Mouse (Mus musculus) layer of hippocampus, adult 8-10 months (tissue): ENCODE measurements at regions not wholly inside any gene's neighbourhood (a gene's known extent, or its start where the extent isn't known, plus 50 kb on each side); places are given as distances from the start of the nearest gene placed in this dataset.
"Not testable (repeated sequence)": the region's sequence is repeated elsewhere in the genome, so short reads cannot be mapped to it uniquely, and the experiment has no call there.

Experiments used
- DNase-seq, 2 experiments: peaks; one replicate each; pipeline ENCODE4 v3.0.0; 2022; ENCODE audit warnings: low spot score in 2 of 2

DNA sequence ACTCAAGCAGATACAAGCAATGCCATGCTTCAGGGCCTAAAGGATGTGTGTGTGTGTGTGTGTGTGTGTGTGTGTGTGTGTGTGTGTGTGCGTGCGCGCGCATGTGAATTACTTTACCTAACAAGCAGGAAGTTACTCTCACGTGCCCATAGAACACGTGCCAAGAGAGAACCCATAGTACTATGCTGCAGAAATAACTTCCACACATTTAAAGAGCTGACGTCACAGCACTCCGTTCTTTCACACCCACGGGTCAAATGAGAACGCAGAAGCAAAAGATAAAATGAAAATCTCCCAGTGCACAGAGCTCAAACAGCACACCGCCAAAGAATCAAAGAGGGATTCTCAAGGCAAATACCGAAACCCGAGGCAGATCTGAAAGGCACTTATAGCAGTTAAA, 195.9 kb downstream of the Unc5cl start:
- DNase-seq, result no peak

DNA sequence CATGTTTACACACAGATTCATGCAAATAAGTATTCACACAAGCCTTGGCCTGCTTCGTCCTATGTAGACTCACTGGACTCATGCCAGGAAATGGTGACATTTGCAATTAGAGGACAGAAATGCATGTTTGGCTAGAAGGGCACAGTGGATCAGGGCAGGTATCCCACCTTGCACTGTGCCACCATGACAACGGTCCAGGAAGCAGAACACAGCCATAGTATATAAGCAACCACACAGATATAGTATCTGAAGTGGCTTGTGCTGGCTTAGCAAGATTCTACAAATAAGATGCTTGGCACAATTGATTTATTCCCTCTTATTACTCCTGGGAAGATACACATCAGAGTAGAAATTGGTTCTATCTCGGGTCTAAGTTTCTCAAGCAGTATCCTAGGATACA, 218.0 kb downstream of the Unc5cl start:
- no peak for DNase-seq

DNA sequence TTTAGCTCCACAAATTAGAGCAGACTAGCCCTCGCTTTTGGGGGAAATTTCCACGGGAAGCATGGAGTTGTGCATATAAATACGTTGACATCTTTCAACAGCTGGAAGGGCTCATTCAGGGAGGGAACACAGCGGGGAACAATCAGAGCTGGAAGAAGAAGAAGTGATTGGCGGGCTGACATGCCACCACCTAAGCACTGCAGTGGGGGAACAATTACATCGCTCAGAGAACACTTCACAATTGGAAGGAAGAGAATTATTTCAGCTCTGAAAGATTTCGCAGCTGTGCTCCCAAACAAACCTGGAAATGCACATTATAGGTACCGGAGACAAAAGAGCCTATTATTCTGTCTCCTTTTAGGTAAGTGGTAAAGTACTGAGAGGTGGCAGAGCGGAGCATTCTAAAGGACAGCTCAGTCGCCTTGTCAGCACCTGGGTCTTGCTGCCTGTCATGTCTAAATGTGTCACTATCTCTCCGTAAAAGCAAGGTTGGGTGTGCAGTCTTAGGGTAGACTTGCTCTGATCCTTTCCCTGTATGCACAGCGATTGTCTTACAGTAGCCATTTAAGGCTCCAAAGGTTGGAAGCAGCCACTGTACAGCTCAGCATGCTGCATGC, 223.6 kb downstream of the Unc5cl start:
- no peak for DNase-seq

DNA sequence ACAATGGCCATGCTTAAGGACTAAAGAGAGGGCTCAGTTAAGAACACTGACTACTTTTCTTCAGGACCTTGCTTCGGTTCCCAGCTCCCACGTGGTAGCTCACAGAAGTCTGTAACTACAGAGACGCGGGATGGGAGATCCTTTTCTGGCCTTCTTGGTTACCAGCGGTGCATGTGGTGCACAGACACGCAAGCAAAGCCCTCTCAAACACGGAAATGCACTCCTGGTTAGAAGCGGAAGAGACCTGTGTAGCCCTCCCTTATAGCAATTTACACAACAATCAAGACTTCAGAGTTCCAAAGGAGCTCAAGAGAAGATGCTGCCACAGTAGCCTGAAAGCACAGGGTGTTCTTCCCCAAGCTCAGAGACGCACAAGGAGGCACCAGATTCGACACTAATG, 225.6 kb downstream of the Unc5cl start:
- no peak for DNase-seq

DNA sequence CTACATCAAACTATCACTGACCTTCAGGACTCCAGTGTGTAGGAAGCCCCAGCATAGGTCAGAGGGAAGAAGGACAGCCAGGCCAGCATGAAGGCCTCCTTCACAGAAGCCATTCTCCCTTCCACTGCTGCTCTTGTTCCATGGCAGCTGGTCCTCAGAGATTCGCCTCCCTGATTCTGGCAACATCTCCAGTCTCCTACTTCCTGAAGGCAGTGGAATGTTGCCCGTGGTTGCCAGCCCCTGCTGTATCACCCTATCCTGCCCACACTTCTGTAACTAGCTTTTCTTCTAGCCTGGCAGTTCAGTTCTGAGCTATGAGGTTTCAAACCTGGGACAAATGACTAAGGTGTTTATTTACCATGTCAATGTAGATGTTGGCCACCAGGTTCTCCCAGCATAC, 234.2 kb downstream of the Unc5cl start:
- peak; percentile 5 to 23 for DNase-seq

DNA sequence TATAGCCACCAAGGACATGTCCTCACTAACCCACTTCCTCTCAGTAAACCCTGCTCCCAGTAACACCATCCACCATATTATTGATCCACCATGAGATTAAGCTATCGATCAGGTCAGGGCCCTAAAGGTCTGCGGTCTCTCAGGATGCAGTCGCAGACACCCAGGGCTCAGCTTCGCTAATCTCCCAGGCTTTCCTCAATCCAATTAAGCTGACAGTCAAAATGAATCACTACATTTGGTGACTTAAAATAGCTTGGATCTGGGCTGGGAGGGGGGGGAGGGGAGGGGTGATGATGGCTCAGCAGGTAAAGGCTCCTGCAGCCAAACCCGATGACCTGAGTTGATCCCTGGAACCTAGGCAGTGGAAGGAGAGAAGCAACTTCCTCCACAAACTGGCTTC, 233.7 kb upstream of the Lrfn2 start:
- DNase-seq, result no peak

DNA sequence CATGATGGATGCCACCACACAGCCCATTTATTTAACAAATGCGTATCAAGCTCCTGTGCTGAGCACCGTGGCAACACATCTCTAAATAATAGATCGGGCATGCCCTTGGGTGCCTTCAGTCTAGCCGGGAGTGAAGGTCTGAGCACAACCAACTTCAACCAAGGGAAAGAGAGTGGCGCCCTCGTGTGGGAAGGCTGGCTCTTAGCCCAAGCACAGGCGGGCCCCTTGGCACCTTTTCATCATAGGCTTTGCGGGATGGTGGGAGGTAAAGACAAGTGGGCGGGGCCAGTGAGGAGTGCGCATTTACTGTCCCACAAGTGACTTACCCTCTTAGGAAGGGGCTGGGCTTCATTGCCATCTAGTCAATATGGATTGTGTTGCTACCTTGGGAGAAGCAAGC, 231.6 kb upstream of the Lrfn2 start:
- no peak for DNase-seq

DNA sequence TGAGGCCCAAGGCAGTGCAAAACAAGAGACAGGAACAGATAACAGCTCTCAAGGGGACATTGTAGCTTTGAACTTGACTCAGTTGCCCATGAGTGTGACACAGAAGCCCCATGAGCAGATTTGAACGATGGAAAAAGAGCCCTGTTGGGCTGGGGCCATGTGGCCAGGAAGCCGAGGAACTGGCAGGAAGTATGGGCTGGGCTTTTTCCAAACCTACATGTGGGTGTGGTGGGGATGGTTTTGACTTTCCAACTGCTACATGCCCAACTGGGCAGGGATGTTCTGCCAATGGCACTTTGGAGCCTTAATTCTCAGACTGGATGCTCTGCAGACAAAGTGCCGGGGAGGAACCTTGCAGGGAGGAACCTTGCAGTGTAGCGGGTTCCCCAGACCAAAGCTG, 211.7 kb upstream of the Lrfn2 start:
- no peak for DNase-seq

DNA sequence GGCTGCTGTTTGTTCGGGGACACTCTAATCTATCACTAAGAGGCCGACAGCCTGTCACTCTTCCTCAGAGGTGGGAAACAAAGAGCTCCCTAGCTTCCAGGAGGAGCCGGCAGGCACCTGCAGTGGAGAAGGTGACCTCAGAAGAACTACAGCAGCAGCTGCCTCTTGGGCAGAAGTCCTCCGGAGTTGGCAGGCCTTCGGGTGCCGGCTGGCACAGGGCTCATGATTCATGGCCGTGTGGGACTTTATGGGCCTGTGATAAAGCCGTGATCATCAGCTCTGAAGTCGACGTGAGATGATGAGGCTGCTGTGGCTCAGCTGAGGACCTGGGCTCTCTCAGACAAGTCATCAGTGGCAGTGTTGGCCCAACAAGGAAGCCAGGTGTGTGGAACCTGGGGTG, 208.9 kb upstream of the Lrfn2 start:
- DNase-seq, result no peak

DNA sequence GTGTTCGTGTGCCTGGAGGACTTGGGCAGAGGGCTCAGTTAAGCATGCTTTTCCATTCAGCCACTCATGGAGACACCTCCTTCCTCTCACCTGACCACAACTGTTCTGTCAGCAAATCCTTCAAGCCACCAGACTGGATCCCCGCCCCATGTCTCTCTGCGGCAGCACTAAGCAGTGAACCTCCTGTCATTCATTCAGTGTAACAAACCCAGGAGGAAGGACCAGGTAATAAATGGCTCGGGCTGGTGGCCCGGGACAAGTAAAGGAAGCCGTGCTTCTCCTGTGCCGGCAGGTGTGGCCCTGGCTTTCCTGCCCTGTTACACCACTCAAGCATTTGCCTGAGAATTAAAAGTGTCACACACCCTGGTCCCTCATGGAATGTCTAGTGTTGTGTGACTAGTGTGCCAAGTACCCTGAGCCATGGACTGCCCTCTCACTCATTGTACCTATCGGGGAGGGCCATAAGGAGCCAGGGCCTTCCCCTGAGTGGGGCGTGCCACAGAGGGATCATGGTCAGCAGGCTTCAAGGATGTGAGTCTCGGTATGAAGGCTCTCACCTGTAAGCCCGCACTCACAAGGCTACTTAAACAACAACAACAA, 207.6 kb upstream of the Lrfn2 start:
- DNase-seq, result no peak

DNA sequence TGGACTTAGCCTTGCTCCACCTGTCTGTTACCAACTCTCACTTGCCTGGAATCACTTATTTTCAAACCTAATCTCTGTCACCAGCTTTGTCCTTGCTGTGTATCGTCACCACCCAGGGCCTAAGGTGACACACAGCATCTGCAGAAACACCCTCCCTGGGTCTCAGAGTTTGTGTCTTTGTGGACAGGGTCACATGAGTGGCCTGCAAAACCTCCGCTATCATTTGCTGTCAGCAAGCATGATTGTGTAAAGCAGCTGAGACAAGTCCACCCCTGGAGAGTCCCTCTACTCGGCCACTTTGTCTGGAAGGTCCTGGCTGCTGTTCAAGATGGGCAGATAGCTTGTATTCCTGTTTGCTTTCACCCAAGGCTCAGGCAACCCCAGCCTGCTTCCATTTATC, 205.7 kb upstream of the Lrfn2 start:
- DNase-seq, result no peak

DNA sequence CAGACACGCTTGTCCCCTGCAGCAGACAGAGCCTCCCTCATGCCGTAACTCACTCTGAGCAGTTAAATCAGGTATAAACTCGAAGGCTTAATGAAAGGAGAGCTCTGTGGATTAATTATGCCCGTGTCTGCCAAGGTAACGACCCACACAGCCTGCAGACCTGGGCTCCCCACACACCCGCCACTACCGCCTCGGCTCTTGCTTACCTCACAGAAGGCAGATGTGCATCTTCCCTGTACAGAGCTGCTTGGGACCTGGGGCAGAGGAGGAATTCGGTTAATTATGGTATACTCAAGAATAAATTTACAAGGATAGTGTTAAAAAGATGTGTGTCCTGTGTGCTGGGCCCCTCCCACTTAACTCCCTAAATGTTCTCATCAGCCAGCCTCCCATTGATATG, 198.4 kb upstream of the Lrfn2 start:
- no peak for DNase-seq

DNA sequence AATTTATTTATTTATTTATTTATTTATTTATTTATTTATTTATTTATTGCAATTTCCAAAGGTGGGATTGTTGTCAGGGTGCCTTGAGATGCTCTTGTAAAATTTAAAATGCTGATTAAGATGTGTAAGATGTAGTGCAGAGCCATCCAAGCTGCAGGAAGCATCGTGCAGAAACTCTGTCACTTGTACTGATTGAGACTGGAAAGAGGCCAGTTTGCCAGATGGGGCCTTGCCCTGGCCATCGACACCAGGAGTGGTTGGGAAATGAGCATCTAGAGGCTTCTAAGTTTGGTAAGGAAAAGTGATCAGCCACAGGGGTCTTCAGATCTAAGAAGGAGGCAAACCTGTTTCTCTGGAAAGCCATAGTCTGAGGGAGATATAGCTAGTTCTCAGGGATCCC, 195.0 kb upstream of the Lrfn2 start:
- DNase-seq, result not testable (repeated sequence)

DNA sequence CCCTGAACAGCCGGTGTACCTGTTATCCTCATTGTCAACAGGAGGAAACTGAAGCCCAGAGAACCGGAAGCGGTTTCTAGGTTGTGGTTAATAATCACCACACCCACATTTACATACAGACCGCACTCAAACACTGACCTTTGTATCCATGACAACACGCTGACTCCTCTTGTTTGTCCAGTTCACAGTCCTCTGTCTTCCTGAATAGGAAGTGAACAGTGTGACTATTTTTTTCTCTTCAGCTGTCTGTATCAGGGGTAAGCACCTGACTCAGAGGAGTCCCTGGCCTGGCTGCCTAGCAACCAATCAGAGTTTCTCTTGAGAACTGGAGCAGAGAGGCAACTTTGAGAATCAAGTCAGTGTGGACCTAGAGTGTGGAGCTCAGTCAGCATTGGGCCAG, 193.5 kb upstream of the Lrfn2 start:
- no peak for DNase-seq

DNA sequence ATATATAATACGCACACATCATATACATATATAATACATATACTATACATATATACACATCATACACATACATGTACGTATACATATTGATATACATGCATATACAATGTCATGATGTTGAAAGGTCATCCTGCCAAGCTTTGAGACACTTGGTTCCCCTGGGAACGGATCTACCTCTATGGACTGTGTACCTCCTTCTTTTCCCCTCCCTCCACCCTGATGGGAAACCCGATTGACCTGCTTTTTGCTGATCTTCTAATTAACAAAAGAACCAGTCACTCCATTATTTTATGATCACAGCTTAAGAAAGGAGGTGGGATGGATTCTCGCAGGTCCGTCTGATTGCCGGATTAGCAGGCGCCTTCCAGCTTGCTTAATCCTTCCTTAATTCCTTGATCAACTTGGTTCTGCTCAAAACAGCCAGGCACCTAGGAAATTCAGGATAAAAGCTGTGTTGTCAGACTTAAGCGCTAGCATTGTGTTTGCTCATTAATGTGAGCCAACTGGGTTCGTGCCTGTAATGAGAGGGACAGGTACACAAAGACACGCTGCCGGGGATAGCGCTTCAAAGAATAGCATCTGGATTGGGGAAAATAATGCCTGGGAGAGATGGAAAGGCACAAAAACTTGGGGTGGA, 189.3 kb upstream of the Lrfn2 start:
- no peak for DNase-seq

DNA sequence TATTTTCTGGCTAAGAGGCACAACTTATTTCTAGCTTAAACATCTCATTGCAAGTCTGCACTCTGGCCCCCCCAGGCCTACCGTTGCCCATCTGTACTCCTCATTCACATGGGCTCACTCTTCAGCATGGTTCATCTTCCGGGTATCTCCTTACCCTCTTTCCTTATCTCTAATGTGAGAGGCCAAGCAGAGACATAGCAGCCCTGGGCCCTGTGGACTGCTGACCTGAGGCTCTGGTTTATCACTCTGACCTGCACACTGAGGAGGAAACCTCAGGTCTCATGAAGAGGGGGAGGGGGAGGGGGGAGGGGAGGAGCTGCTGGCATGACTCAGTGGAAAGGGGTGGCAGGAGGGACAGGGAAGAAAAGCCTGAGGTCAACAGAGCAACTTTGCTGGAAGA, 162.1 kb upstream of the Lrfn2 start:
- no peak for DNase-seq

DNA sequence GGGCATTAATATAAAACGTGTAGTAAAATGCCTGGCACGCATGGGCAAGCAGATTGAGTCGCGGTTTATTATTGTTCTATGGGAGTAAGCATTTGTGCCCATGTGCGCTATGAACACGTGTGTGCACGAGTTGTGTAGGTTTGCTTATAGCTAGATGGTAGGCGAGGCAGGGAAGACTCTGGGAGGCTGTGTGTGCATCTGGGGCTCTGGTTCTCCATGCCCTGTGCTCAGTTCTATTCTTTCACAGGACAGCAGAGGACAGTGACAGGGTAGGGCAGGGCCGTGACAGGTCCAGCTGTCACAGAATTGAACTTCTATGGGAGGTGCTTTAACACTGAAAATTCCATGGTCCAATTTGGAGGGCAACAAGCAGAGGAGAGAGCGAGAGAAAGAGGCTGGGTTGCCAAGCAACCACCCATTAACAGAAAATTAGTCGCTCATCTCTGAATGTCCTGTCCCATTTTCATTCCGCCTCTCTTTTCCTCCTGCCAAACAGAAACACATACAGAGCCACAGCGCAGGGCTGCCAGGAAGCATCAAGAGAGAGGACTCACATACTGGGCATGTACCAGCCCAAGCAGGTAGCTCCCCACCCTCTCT, 160.4 kb upstream of the Lrfn2 start:
- DNase-seq, result peak; percentile 53 to 69

DNA sequence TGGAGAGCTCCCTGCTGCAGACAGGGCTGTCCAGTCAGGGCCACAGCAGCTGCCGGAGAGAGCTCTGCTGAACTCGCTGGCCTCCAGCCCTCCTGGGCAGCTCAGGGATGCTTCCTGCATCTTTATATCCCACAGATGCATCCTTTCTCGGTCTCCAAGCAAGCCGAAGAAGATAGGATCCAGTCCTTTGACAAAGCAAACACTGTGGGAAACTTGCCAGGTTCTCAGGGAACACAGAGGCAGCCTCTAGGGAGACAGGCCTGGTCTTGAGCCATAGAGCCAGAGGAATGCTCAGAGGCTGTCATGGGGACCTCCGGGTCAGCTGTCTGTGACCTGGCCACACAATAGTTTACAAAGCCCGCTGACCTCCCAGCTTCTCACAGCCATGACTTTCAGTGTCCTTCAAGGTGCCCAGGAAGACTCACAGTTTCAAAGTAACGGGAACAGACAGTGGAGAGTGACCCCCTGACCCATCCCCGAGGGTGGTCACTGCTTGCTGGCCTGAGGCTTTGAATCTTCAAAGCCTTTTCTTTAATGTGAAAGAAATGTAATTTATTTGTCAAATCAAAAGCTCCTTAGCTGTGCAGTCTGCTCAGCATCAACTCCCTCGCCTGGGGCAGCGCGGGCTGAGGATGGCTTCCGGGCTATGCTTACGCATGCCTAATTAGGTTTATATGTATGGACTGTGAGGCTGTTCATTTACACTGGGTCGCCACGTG, 157.8 kb upstream of the Lrfn2 start:
- no peak for DNase-seq

DNA sequence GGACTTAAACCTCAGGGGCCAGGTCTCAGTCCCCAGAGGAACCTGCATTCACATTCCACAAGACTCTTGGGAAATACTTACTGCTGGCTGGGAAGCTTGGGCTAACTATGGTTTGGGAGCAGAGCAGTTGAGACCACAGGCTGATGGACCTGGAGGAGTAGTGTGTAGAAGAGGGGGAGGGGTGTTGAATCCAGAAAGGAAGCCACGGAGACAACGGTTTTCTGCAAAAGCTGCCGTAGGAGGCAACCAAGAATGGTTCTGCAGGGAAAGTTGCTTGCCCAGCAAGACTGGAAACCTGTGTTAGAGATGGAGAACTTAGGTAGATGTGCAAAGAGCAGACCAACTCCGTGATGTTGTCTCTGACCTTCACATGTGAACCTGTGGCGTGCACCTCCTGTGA, 156.7 kb upstream of the Lrfn2 start:
- DNase-seq, result no peak

DNA sequence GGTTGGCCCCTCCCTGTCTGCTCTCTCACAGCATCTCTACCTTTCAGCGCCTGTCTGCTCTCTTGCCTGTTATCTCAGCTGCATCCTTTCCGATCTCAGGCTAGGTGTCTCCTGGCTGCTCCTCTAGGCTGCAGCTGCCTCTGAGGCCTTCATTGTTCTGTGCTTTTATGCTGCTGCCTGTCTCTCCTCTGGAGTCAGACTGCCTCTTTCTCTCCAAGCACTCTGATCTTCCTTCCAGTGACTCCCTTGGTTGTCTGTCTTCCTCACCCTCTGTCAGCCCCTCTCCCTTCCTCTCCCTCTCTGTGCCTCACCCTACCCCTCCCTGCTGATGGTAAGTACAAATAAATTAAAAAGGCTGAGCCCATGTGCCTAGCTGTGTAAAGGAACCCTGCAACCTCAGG, 155.7 kb upstream of the Lrfn2 start:
- no peak for DNase-seq

DNA sequence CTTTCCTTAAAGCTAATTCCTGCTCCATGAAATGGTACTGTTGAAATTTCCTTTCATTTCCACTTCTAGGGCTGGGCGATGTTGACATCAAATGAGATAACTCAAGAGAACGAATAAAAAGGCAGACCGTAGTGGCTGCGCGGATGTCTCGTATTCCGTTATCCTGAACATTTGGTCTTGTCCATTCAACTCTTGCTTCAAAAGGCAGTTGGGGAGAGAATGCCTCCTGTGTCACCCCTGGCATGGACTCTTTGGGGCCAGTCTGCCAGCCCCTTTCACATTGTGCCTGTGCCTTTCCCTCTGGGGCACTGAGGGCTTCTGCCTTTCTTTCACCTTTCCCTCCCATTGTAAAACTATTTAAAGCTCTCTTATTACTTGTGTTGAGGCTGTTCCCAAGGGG, 152.0 kb upstream of the Lrfn2 start:
- no peak for DNase-seq

DNA sequence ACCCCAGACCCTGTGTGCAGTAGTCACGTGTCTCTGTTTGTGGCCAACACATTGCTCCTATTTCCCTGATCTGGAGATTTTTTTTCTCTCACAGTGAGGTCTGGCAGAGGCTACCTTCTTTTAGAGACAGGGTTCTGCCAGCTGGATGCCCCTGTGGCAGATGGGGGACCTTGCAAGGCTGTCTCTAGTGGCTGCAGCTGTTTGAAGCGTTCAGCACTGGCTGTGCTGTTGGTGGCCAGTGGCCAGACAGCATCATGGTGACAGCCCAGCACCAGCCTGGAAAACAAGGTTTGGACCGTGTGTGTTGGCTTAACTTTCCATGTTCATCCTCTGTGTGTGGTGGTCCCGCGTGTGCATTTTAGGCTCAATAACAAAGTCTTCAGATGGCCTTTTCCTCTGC, 147.8 kb upstream of the Lrfn2 start:
- DNase-seq, result no peak
